Mouse (Mus musculus) lung, embryonic 14.5 days (tissue): ENCODE results near the gene Cab39. TPM values are rescaled to one million over a fixed set of nuclear protein-coding genes. Genes with fewer than 3 reads are reported as not detected.

ENCODE experiments used
- ATAC-seq: fragments of 200-750 bp; cut with Nextera tagmentation; 2 replicates; pipeline ENCODE4 v1.8.0; 2017; ENCODE audit warnings: mild to moderate bottlenecking, moderate TSS enrichment, moderate library complexity; ENCODE audit not compliant: insufficient read depth
- DNase-seq: peaks from one replicate; pipeline ENCODE4 v3.0.0-alpha.2; 2015
- H3K27ac ChIP-seq: fragments of 300-500 bp; sonication (generic); 2 replicates; pipeline ENCODE4 v1.5.1; 2014; ENCODE audit warnings: low read depth, mild to moderate bottlenecking, moderate library complexity
- H3K27me3 ChIP-seq: fragments of 300-500 bp; sonication (generic); 2 replicates; pipeline ENCODE4 v1.6.1; 2014; ENCODE audit warnings: low read length, control low read depth; ENCODE audit not compliant: insufficient read depth
- H3K36me3 ChIP-seq: fragments of 300-500 bp; sonication (generic); 2 replicates; pipeline ENCODE4 v1.6.1; 2014; ENCODE audit warnings: control low read depth; ENCODE audit not compliant: insufficient read depth
- H3K4me1 ChIP-seq: fragments of 300-500 bp; sonication (generic); 2 replicates; pipeline ENCODE4 v1.6.1; 2014; ENCODE audit warnings: antibody characterized with exemption, control low read depth; ENCODE audit not compliant: insufficient read depth
- H3K4me2 ChIP-seq: fragments of 300-500 bp; sonication (generic); 2 replicates; pipeline ENCODE4 v1.6.1; 2014; ENCODE audit warnings: mild to moderate bottlenecking
- H3K4me3 ChIP-seq: fragments of 300-500 bp; sonication (generic); 2 replicates; pipeline ENCODE4 v1.5.1; 2014; ENCODE audit warnings: low read depth, low read length
- H3K9ac ChIP-seq: fragments of 300-500 bp; sonication (generic); 2 replicates; pipeline ENCODE4 v1.6.1; 2014
- H3K9me3 ChIP-seq: fragments of 300-500 bp; sonication (generic); 2 replicates; pipeline ENCODE4 v1.6.1; 2016; ENCODE audit warnings: low read depth, low read length, control low read depth
- CTCF ChIP-seq: IDR thresholded peaks from 2 replicates; pipeline ENCODE4 v1.5.1; 2016; ENCODE audit warnings: antibody characterized with exemption, low read depth
- WGBS: fragments of 180-500 bp; shearing (Covaris S2); extraction: QIAGEN DNeasy Blood & Tissue Kit; methylation state at CpG from one replicate; pipeline ENCODE4 v1.1.7; 2014; 5-methylcytosine and 5-hydroxymethylcytosine counted together
- polyA plus RNA-seq: library from polyadenylated mRNA; unstranded; fragments of >200 nt; fragmentation: Nextera tagmentation; extraction: Ambion mirVana; gene quantifications from 2 replicates; pipeline ENCODE4 v1.2.1, GENCODE M21; 2014

Cab39 gene
- polyA plus RNA-seq, 1 experiment from 2014 or later = 49.3 TPM

DNA sequence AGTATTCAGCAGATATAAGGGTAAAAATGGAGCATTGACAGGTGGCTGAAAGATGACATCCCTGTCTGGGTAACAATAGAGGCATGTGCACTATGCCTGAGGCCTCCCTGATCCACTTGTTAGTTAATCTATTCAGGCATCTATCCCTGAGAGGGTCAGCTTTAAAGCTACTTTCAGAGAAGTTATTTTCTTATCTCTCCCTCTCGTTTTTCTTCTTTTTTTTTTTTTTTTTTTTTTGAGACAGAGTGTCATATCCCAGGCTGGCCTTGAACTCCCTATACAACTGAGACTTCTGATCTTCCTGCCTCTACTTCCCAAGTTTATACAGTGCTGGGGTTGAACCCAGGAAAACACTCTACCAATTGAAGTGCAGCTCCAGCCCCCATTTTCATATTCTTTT, 25.5 kb upstream of the Cab39 start:
- WGBS = 38% methylated on average over 1 of the region's 1 CpGs

GRCm38 (mm10) chr1:85771976-85772375, 21.3 kb upstream of the Cab39 start:
- Histone ChIP-seq H3K27ac (no peak overlapping the region), H3K36me3 (no peaks in the 10 kb centered on the region), H3K4me1 (no peaks in the 10 kb centered on the region), H3K9ac (no peak overlapping the region), H3K4me2 (no peak overlapping the region), H3K4me3 (no peak overlapping the region), H3K9me3 (no peaks in the 10 kb centered on the region), H3K27me3 (no peaks in the 10 kb centered on the region)
- ATAC-seq (no peak), DNase-seq (no peak)
- TF ChIP-seq CTCF = no peak
- WGBS = 68% methylated on average over 3 of the region's 3 CpGs

More for the DNA sequence above, 25.5 kb upstream of the Cab39 start:
- TF ChIP-seq CTCF = no peak
- H3K4me1 ChIP-seq = no peaks in the 10 kb centered on the region
- H3K27ac ChIP-seq = no peak overlapping the region
- ATAC-seq (no peak), DNase-seq (no peak)
- no peaks in the 10 kb centered on the region for H3K9me3 ChIP-seq
- H3K4me2 ChIP-seq = no peak overlapping the region
- H3K4me3 ChIP-seq = no peak overlapping the region
- H3K27me3 ChIP-seq = no peaks in the 10 kb centered on the region
- H3K9ac ChIP-seq = no peak overlapping the region
- no peaks in the 10 kb centered on the region for H3K36me3 ChIP-seq

DNA sequence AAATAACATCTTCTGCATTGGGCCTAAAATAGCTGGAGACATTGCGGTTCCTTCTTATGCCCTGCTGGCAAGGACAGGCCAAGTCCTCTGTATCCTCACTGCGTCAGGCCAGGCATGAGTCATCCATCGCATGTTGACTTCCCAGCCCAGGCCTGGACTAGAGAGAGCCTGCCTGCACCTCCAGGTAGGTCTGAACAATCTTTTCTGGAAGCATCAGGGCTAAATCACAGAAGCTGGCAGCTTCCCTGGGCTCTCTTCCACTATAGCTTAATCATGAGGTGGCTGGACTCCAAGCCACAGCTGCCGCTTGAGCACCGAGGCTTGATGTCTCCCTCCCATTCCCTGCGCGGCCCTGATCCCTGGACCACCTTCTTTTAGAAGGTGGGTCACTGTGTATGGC, 18.1 kb upstream of the Cab39 start:
- WGBS = 74% methylated on average over 7 of the region's 7 CpGs
- Histone ChIP-seq H3K36me3 (no peaks in the 10 kb centered on the region), H3K9me3 (no peaks in the 10 kb centered on the region), H3K27me3 (no peaks in the 10 kb centered on the region), H3K4me1 (no peaks in the 10 kb centered on the region), H3K4me3 (no peak overlapping the region), H3K9ac (no peak overlapping the region), H3K27ac (no peak overlapping the region), H3K4me2 (no peak overlapping the region)
- DNase-seq = no peak
- no peak for TF ChIP-seq CTCF
- no peak for ATAC-seq

DNA sequence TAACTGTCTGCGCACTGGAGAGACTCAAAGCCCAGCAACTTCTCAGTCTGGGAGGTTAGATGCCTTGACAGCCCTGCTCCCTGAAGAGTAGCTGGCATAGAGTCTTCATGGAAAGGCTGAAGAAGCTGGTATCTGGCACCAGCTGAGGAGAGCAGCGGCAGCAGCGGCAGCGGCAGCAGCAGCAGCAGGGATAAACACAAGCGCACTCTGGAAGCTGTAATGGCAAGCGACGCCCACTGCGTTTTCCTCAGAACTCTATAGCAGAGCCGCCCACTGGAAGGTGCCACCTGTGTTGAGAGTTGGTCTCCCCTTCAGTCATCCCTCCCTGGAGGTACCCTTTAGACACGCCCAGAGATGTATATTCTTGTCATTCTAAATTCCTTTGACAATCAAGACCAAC, 17.1 kb upstream of the Cab39 start:
- Histone ChIP-seq H3K36me3 (no peaks in the 10 kb centered on the region), H3K9ac (no peak overlapping the region), H3K4me2 (no peak overlapping the region), H3K27ac (no peak overlapping the region), H3K4me1 (no peaks in the 10 kb centered on the region), H3K4me3 (no peak overlapping the region), H3K27me3 (no peaks in the 10 kb centered on the region), H3K9me3 (no peaks in the 10 kb centered on the region)
- DNase-seq (no peak), ATAC-seq (no peak)
- TF ChIP-seq CTCF = no peak
- WGBS = 37% methylated on average over 10 of the region's 10 CpGs

DNA sequence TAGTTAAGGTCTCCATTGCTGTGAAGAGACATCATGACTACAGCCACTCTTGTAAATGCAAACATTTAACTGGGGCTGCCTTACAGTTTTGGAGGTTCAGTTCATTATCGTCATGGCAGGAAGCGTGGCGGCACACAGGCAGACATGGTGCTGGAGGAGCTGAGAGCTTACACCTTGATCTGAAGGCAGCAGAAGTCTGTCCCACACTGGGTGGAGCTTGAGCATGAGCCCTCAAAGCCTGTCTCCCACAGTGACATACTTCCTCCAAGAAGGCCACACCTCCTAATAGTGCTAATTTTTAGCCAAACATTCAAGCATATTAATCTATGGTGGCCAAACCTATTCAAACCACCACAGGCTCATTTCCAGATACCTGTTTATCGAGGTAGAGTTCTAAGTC, 14.8 kb upstream of the Cab39 start, which contains the start of gene A630001G21Rik:
Gene A630001G21Rik, minus strand, starts transcription at position 208 of the 400 bp plus-strand sequence.
- H3K9me3 ChIP-seq = no peaks in the 10 kb centered on the region
- no peak for ATAC-seq
- no peaks in the 10 kb centered on the region for H3K4me1 ChIP-seq
- no peak within 1 kb of the TSS for H3K27ac ChIP-seq
- DNase-seq = no peak
- H3K4me3 ChIP-seq = no peak within 1 kb of the TSS
- WGBS = 79% methylated on average over 4 of the region's 4 CpGs
- TF ChIP-seq CTCF = no peak
- no peaks in the 10 kb centered on the region for H3K27me3 ChIP-seq
- H3K4me2 ChIP-seq = no peak within 1 kb of the TSS
- no peaks in the 10 kb centered on the region for H3K36me3 ChIP-seq
- no peak within 1 kb of the TSS for H3K9ac ChIP-seq

DNA sequence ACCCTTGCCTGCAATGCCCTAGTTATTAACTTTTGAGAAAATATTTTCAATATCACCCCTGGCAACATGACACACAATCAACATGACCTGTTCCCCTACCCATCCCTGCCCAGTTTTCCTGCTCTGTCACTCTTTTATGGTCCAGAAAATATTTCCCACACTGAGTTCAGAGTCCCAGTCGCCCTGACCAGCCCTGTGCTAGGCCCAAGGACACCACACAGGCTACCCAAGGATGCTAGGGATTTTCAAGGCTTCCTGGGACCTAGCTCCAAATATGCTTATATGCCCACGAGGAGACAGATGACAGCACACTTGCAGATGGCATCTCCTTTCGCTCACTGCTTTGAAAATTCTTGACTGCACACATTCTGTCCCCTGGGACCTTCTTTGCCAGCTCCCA, 14.2 kb upstream of the Cab39 start:
- WGBS = 69% methylated on average over 3 of the region's 3 CpGs
- H3K27ac ChIP-seq = no peak overlapping the region
- no peak overlapping the region for H3K9ac ChIP-seq
- no peak overlapping the region for H3K4me3 ChIP-seq
- no peak overlapping the region for H3K4me2 ChIP-seq
- no peak for ATAC-seq
- no peaks in the 10 kb centered on the region for H3K36me3 ChIP-seq
- TF ChIP-seq CTCF = no peak
- no peaks in the 10 kb centered on the region for H3K27me3 ChIP-seq
- H3K4me1 ChIP-seq = no peaks in the 10 kb centered on the region
- no peak for DNase-seq
- H3K9me3 ChIP-seq = no peaks in the 10 kb centered on the region

GRCm38 (mm10) chr1:85779428-85780180, 13.6 kb upstream of the Cab39 start:
- TF ChIP-seq CTCF = no peak
- no peaks in the 10 kb centered on the region for H3K4me1 ChIP-seq
- 70% methylated on average over 4 of the region's 4 CpGs for WGBS
- no peak for DNase-seq
- ATAC-seq = no peak
- no peak overlapping the region for H3K9ac ChIP-seq
- H3K27me3 ChIP-seq = no peaks in the 10 kb centered on the region
- no peak overlapping the region for H3K27ac ChIP-seq
- no peak overlapping the region for H3K4me3 ChIP-seq
- H3K4me2 ChIP-seq = no peak overlapping the region
- H3K9me3 ChIP-seq = no peaks in the 10 kb centered on the region
- no peaks in the 10 kb centered on the region for H3K36me3 ChIP-seq
